Mouse (Mus musculus) left cerebral cortex, postnatal 14 days (tissue): ENCODE measurements around the gene Fam171a1. TPM values are rescaled to one million over a fixed set of nuclear protein-coding genes. Genes with fewer than 3 reads are reported as not detected.
"Not testable (repeated sequence)": the region's sequence is repeated elsewhere in the genome, so short reads cannot be mapped to it uniquely, and the experiment has no call there.

ENCODE experiments used
- DNase-seq, 2 experiments: peaks; one replicate each; pipeline ENCODE4 v3.0.0; 2021 to 2022; ENCODE audit warnings: low spot score in 2 of 2, mixed read lengths in 1 of 2
- intact Hi-C: fragments of 180-260 bp; cut with DNase I; formaldehyde crosslinking; loops from one replicate; pipeline ENCODE4 v1.15.1; 2025
- total RNA-seq, 2 experiments: library from RNA; stranded (reverse); gene quantifications; 2 replicates each; pipeline ENCODE4 v1.2.3; 2021

Fam171a1 gene
- total RNA-seq, 2 experiments from 2014 or later: 58.4 to 58.7 TPM

DNA sequence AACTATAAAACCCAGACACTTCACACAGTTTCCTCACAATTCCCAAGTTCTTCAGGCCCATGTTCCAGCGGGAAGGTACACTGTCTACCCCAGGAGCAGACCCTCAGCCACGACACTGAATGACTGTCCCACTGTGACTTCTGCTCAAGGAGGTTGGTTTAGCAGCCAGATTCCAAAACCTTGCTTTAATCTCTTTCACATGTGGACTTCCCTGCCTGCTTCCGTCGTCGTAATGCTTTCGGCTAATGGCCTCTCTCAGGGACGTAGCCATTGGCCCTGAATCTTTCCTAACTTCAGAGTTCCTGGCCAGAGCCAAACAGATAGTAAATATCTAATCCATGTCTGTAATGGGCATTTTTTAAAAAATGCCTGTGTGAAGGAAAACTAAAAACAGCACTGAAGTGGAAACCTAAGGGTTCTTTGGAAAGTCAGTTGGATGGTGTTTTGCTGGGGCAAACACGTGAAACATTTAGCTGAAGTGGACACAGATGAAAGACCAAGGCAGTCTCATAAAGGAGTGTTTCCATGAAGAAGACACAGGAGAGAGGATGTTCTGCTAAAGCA is 51.1 kb downstream of the Fam171a1 start:
- intact Hi-C loops: no loop called here

DNA sequence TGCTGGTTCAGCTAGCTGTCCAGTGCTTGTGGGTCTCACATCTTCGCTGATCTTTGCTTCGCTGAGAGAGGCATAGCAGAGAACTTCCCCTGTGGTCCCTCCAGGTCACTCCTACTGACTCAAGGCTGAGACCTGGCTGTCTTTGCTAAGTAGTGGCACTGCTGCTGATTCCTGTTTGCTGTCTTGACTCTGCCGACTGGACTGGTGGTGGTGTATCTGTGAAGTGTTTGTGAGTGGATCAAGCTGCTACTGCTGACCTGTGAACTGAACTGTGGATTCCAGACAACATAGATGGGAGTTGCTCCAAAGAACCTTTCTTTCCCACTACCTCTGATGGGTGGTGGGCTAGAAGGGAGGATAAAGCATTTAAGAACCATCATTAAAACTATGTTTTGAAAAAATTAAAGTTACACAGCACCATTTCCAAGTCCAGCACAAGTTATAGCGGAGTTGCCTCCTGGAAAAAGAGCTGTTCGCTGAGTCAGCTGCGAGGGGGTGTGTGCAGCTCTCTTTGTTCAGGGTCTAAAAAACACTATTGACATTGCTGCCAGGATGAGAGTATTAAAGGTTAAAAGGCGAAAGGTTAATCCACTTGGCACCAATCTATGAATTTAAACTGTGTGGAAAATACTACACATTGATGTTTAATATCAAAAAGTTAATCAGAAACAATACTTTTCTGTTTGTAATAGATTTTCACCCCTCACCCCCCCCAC is 52.0 kb downstream of the Fam171a1 start:
- no peak for DNase-seq
- intact Hi-C loops: no loop called here

More for the DNA sequence above, 51.1 kb downstream of the Fam171a1 start:
- DNase-seq: no peak

DNA sequence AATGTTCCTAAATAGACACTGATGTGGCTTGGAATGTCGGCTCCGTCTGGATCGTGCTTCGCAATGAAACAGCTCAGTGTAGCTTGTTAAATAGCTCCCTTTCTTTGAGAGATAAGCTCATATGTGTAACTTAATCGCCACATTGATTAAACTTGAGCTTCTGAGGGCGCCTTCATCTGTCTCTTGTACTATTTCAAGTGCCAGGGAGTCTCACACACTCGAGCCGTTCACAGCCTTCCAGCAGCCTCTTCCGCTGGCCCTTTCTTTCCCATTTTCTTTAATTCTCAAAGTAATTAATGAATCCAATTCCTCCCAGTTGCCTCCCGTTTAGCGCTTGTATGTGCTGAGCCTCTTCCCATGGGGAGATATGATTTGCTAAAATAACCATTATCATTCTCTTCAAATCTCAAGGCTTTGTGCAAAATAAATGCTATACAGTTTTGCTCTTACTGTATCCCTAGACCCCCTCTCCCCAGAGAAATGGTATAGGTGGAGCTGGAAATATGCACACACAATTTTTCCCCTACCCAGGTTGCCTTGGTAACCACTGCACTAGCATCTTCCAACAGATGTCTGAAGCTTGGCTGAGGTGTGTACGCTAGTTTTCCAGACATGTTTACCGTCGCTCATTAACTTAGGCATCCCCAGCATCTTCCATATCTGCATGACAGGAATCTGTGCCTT is 54.8 kb downstream of the Fam171a1 start:
- intact Hi-C loops: no loop called here
- DNase-seq: peak; percentile 54 to 58

GRCm38 (mm10) chr2:3169403-3169747 is 55.4 kb downstream of the Fam171a1 start:
- no peak for DNase-seq
- intact Hi-C loops: no loop called here

- intact Hi-C loops: loop anchor here (2.0 to 5.0 kb wide), 2 partner anchors 46 to 53 kb away; no protein-coding TSS in a partner anchor
- no peak for DNase-seq
Observed at GRCm38 (mm10) chr2:3171774-3172173, 57.8 kb downstream of the Fam171a1 start.

GRCm38 (mm10) chr2:3172656-3173055 is 58.6 kb downstream of the Fam171a1 start:
- DNase-seq: peak; percentile 73 to 86
- intact Hi-C loops: loop anchor here (2.0 to 5.0 kb wide), 2 partner anchors 45 to 54 kb away; no protein-coding TSS in a partner anchor

DNA sequence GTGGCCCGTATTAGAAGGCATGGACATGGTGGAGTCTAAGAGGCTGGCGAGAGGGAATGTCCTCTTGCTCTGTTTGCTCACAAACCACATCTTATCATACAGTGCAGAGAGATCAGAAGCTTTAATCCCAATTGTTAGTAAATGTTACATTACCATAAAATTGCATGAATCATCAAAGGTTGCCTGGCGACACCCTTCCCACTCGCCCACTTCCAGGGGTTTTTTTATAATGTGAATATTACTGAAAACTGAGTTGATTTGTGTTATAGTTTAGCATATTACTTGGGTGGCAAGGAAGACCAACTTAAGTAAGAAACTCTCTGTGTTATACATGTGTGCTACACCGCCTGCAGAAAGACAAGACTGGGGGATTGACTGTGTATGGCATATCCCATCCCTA is 60.9 kb downstream of the Fam171a1 start:
- intact Hi-C loops: loop anchor here (5.0 kb wide), 1 partner anchor 42 kb away; no protein-coding TSS in a partner anchor
- no peak for DNase-seq

- intact Hi-C loops, DNase-seq: not testable (repeated sequence)
Observed at GRCm38 (mm10) chr2:3175988-3176387, 62.0 kb downstream of the Fam171a1 start.

DNA sequence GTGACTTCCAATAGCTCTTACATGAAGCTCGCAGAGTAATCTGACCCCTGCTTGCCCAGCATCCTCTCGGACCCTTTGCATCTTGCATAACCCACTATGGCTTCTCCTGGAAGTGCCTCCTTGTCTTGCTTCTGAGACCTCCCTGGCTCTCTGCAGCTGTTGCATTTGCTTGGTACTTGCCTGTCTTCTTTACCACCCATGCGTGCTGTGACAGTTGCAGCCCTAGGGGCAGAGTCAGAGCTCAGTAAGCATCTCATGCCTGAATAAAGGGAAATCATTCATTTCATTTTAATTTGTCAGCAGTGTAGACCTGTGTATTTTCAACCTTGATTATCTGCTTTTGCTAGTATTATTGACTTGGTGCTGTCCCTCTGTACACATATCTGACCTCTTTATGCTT is 62.7 kb downstream of the Fam171a1 start:
- no peak for DNase-seq
- intact Hi-C loops: no loop called here

GRCm38 (mm10) chr2:3180550-3180949 is 66.5 kb downstream of the Fam171a1 start:
- intact Hi-C loops: no loop called here
- DNase-seq: no peak

DNA sequence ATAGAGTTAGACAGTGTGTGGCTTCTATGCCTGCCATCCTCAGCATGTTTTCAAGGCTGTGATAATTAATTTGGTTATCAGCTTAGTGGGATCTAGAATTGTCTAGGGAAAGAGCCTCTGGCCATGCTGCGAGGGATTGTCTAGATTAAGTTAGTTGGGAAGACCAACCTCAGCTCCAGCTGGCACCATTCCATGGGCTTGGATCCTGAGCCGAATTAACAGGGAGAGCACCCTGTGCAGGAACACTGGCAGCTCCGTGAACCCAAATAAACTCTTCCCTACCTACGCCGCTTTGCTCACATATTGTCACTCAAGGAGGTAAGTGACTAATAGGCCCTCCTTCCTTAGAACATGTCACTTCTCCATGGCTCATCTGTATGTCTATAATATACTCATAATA is 69.6 kb downstream of the Fam171a1 start:
- intact Hi-C loops: no loop called here
- DNase-seq: peak in 1 of 2 experiments; percentile 45

DNA sequence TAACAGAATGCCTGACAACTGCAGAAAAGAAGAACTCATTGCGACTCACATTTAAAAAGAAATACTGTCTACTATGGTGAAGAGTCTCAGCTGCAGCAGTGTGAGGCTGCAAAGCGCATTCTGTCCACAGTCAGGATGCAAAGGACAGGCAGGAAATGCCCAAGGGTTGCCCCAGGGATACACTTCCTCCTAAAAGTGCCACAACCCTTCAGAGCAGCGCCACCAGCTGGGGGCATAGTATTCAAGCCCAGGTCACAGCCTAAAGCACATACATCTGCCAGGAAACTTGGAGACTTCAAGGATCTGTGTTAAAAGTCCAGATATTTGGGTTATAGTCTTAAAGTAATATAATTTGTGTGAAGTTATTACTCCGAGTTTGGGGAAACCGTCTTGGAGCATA is 71.3 kb downstream of the Fam171a1 start:
- no peak for DNase-seq
- intact Hi-C loops: no loop called here

DNA sequence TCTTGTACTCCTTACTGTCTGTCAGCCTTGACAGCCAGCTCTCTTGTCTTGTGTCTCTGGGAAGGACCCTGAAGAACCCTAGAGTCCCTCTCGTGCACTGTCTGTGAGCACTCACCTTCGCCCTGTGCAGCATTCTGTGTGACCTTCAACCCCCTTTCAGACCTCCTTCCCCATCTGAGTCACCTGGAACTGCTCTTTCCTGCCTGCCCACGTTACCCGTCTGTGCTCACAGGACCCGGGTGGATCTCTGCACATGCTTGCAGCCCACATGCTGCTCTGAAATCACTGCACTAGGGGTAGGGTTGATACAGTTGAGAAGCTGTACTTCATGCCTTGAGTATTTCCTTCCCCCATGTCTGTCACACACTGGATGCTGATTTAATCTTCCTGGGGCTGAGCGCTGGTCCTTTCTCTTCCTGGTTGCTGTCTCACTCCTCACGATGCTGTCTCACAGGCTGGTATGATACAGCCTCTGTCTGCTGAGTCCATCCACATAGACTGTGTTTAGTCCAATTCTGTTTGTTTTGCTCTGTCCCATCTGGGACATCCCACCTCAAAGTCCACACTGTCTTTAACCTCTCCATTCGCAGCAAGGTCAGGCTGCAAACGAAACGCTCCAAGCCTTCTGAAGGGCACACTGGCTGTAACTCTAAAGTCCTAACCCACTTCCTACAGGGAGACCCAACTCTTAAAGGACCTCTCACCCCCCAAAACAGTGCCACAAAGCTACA is 74.9 kb downstream of the Fam171a1 start:
- DNase-seq: no peak

GRCm38 (mm10) chr2:3191149-3191548 is 77.1 kb downstream of the Fam171a1 start:
- no peak for DNase-seq
- intact Hi-C loops: no loop called here

More for the DNA sequence above, 74.9 kb downstream of the Fam171a1 start:
- intact Hi-C loops: no loop called here

GRCm38 (mm10) chr2:3195511-3195910 is 81.5 kb downstream of the Fam171a1 start:
- DNase-seq: no peak
- intact Hi-C loops: no loop called here

DNA sequence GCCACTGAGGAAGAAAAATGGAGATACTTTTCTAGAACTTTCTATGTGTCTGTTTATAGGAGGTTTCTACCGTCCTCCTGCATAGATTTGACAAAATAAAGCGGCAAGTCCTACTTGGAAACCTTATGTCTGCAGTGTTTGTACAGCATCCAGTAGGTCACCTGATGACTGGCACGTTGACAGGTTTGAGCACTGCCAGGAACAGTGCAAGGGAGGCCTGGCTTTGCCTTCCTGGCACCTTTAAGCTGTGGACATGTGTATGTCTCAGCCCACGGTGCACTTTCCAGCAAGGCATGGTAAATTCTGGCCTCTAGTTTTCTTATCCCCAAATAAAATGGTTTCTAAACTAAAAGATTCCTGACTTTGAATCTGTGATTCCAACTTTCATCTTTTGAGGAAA is 86.4 kb downstream of the Fam171a1 start:
- intact Hi-C loops: no loop called here
- no peak for DNase-seq

GRCm38 (mm10) chr2:3206975-3207642 is 93.1 kb downstream of the Fam171a1 start:
- no peak for DNase-seq
- intact Hi-C loops: no loop called here

DNA sequence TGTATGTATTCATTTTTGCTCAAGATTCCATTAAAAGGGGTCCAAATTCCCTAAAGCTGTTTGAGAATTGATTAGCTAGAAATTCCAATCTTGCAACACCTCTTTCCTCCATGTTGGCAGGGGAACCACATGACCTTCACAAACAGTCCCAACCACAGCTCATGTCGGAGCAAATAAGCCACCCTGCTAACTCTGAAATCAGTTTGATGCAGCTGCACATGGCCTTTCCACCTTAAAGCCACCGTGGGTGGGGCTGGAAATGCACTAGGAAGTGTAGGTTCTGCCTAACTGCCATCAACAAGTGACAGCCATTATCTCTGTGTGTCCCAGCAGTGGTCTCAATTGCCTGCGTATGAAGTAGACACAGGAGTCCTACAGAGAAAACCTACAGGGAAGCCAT is 101.5 kb downstream of the Fam171a1 start:
- DNase-seq: no peak

GRCm38 (mm10) chr2:3216617-3217016 is 102.6 kb downstream of the Fam171a1 start:
- no peak for DNase-seq
- intact Hi-C loops: loop anchor here (5.0 kb wide), 1 partner anchor 44 kb away; no protein-coding TSS in a partner anchor

More for the DNA sequence above, 101.5 kb downstream of the Fam171a1 start:
- intact Hi-C loops: loop anchor here (5.0 kb wide), 1 partner anchor 43 kb away; no protein-coding TSS in a partner anchor
